Mouse (Mus musculus) heart, postnatal 10 days (tissue): ENCODE measurements around the gene Pfdn6. TPM values are rescaled to one million over a fixed set of nuclear protein-coding genes. Genes with fewer than 3 reads are reported as not detected.
"Not testable (repeated sequence)": the region's sequence is repeated elsewhere in the genome, so short reads cannot be mapped to it uniquely, and the experiment has no call there.

Experiments
- DNase-seq, 2 experiments: peaks; one replicate each; pipeline ENCODE4 v3.0.0; 2021
- intact Hi-C: fragments of 180-260 bp; cut with DNase I; formaldehyde crosslinking; loops from one replicate; pipeline ENCODE4 v1.15.1; 2025
- total RNA-seq, 2 experiments: library from RNA; stranded (reverse); gene quantifications; 2 replicates each; pipeline ENCODE4 v1.2.3; 2021

The Pfdn6 gene
- total RNA-seq: 10 to 100 TPM; 70.8 to 78.9 TPM

DNA sequence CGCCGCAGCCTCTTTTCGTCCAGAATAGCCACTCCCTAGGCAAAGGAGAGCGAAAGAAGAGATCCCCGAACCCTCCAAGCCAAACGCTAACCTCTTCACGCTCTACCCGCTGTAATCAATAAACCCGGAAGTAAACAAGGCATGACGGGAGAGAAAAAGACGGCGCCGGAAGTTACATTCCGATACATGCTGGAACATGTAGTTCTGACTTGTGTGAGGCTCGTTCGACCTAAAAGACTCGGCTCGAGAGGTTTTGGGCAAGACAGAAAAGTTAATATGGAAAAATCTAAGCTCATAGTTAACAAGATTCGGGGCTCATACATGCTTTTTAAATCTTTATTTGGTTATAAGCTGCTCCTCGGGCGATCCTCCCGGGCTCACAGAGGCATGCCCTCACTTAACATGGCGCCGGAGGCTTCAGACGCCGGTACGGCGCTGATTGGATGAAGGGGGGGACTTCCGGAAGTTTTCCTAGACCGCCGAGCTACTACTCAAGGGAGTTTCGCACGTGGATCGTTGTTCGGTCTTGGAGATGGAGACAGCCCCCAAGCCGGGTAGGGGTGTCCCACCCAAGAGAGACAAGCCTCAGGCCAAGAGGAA is at the start of gene Pfdn6, which contains the start of gene Wdr46:
Gene Pfdn6, minus strand, starts transcription at position 138 of the 600 bp plus-strand sequence.
Gene Wdr46, plus strand, starts transcription at position 455 of the 600 bp plus-strand sequence.
- intact Hi-C loops: no loop called here
- peak; percentile 91 to 93 for DNase-seq

DNA sequence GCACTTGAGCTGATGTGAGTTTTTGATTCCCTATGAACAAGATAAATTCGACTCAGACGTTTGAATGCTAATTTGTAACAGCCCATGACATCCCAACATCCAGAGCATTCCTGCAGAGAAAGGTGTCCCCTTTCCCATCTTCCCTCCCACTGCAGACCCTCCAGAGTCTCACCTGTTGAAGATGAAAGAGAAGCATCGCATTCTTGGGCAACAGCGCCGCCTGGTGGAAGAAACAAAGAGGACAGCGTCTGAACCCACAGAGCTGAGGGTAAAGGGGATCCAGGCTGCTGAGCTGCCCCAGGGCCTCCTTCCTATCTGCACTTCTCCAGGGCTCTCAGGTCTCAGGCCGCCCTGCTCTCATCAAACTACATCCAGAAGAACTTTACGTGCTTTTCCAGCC is 42.0 kb upstream of the Pfdn6 start:
- DNase-seq: peak; percentile 58 to 74
- intact Hi-C loops: loop anchor here (2.0 kb wide), 1 partner anchor 13 kb away; no protein-coding TSS in a partner anchor

DNA sequence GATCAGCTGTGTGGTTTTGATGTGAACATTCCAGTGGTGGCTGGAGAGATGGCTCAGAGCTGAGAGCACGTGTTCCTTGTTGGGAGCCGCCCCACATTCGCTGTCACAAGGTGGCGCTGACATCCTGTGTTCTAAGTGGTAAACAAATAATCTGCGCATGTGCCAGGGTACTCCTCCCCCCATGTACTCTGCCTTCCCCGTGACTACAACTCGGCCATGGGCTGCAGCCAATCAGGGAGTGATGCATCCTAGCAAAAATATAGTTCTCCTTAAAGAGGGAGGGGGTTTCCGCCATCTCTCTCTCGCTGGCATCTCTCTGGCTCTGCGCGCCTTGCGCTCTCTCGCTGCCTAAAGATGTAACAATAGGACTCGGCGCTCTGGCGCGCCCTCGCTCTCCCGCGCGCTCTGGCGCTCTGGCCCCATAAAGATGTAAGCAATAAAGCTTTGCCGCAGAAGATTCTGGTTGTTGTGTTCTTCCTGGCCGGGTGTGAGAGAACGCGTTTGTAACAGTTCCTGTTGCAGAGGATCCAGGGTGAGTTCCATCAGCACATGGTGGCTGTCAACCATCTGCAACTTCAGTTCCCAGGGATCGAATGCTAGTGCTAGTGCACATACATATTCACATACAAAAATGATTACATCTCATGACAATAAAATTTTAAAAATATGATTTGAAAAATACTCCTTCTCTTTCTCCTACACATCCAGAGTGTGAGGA is 41.2 kb upstream of the Pfdn6 start:
- peak; percentile 90 to 91 for DNase-seq
- intact Hi-C loops: not testable (repeated sequence)

DNA sequence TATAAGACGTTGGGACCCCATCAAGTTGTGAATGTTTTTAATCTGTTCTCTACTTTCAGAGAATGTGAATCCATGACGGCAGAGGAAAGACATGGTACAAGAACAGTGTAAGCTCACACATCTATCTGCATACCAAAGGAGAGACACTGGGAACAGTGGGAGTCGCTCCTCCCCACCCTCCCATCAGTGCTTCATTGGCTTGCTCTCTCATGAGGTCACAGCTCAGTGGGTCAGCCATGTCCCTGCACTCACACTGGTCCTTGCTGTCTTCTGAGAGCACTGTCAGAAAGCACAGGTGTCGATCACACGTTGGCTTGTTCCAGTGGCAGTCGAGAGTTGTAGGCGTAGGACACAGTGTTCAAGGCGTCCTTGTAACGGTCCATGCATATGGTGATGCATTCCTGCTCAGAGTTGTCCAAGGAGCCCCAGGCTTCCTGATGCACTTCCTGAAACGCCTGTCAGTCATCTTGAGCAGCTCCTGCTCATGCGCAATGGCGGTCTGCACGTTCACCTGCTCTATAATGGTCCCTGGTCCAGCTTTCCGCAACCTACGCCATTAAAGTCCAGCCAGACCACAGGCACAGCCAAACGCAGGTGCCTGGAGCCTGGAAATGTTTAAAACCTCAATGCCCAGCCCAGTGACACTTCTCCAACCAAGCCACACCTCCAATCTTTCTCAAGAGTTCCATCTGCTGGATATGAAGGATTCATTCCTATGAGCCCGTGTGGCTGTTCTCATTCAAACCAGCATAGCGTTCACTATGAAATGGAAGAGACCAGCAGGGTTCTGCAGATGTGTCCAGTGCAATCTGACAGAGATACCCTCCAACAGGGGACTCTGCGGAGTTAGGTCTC is 40.3 kb upstream of the Pfdn6 start:
- DNase-seq: no peak
- intact Hi-C loops: no loop called here

DNA sequence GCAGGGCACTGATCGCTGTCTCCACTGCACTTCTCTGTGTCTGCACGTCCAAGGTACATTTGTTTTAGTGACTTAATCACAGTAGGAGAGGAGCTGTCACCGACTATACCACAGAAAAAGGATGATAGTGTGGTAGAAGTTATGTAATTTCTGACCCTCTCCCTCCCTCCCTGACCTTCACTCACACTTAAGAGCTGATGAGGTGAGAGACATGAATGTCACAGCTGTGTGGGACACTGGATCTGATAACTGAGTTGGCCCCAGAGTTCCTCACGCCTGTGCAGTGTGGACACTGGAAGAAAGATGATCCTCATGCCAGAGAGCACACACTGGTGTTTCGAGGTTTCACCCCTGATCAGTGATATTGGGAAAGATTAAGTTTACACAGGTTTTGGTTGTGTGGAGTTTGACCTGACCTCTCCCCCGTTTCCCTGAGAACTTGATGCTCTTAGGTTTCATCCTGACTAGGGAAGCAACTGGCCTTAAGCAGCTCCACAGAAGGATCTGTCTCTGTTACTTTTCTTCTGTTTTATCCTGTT is 39.4 kb upstream of the Pfdn6 start:
- DNase-seq: no peak
- intact Hi-C loops: no loop called here

DNA sequence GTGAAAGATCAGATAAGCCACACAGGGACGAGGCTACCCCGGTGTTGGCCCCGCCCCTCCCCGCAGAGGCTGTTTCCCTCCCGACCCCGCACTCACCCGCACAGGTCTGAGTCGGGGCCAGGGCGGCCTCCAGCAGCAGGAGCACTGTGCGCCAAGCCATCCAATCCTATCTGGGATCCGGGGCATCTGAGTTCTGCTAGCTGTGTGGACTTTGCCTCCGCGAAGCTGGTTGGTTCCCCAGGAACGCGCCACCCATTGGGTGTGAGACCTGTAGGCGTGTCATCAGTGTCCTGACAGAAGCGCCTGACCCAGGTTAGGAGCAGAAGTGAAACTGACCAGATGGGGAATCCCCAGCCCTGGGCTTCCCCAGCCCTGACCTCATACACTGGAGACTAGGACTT is 38.5 kb upstream of the Pfdn6 start:
- intact Hi-C loops: no loop called here

DNA sequence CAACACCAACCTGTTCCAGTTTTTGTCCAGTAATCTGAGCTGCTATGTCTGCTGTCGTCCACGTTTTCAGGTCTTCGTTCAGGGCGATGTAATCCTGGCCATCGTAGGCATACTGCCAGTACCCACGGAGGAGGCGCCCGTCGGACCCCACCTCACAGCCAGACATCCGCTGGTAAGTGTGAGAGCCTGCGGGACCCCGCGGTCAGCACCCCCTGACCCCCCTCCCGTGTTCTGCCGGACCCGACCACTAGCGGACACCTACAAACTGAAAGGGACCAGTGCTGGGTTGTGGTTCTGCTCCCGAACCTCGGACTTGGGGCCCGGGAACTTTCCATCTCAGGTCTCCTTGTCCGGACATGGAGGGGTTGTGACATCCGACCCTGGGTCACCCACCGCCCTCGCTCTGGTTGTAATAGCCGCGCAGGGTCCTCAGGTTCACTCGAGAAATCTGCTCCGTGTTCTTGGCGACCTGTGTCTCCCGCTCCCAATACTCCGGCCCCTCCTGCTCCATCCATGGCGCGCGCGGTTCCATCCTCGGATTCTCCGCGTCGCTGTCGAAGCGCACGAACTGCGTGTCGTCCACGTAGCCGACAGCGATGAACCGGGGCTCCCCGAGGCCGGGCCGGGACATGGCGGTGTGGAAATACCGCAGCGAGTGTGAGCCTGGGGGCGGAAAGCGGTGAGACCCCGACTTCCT is 37.9 kb upstream of the Pfdn6 start:
- intact Hi-C loops: no loop called here
- no peak for DNase-seq

More for the DNA sequence above, 38.5 kb upstream of the Pfdn6 start:
- DNase-seq: peak; percentile 77 to 81

DNA sequence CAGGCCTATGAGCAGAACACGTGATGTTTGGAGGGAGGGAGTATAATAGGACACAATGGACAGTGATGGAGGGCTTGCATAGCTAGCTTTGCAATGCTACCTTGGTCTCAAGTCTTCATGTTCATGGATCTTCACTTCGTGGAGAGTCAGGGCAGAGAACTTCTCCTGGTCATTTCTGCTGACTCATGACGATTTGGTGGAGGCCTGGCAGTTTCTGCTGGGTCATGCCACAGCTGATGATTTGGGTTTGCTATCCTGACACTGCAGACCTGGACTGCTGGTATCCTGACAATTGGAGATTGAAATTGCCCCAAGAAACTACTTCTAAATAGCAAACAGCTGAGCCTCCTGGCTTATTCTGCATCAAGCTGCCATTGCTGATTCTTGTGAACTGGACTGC is 33.4 kb upstream of the Pfdn6 start:
- intact Hi-C loops: no loop called here
- no peak for DNase-seq

DNA sequence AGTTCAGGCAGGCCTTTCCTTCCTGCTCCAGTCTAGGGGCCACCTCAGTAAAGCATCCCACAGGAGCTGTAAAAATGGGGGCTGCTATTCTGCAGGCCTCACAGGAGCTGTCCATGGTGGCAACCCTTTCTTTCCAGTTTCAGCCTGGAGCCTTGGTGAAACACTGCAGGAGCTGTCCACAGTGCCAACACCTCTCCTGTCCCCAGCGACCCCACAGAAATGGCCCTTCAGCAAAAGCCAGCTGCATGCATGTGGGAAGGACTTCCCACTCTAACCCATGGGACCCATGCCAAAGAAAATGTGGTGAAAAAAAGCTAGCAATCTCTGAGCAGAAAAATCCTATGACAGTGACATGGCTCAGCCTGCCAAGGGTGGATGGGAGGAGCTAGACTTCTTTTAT is 32.5 kb upstream of the Pfdn6 start:
- intact Hi-C loops: no loop called here
- DNase-seq: peak; percentile 45 to 67

DNA sequence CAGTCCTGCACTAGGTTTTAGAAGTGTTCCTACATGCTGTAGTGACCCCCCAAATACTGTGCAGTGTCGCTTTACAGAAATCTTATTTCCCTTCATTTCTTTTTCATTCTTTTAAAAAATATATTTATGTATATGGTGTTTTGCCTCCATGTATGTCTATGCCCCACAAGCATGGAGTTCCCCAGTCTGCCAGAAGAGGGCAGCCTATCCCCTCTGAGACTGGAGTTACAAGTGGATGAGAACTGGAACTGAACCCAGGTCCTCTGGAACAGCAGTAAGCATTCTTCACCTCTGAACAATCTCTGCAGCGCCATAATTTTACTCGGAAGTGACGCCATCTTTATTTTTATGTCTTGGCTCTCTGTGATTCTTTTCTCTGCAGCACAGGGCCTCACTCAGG is 29.3 kb upstream of the Pfdn6 start:
- intact Hi-C loops: loop anchor here (2.0 kb wide), 1 partner anchor 13 kb away; no protein-coding TSS in a partner anchor
- DNase-seq: no peak

DNA sequence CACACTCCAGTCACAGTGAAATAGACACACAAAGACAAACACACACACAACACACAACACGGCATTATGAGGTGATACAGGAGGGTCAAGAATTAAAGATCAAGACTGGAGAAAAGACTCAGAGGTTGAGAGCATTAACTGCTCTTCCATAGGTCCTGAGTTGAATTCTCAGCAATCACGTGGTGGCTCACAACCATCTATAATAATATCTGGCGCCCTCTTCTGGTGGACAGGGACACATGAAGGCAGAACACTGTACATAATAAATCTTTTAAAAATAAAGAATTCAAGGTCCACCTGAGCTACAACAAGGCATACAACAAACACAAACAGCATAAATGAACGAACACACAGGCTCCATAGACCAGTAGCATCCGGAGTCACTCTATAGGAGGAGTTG is 28.8 kb upstream of the Pfdn6 start:
- intact Hi-C loops: loop anchor here (2.0 kb wide), 1 partner anchor 14 kb away; no protein-coding TSS in a partner anchor
- peak in 1 of 2 experiments; percentile 55 for DNase-seq

DNA sequence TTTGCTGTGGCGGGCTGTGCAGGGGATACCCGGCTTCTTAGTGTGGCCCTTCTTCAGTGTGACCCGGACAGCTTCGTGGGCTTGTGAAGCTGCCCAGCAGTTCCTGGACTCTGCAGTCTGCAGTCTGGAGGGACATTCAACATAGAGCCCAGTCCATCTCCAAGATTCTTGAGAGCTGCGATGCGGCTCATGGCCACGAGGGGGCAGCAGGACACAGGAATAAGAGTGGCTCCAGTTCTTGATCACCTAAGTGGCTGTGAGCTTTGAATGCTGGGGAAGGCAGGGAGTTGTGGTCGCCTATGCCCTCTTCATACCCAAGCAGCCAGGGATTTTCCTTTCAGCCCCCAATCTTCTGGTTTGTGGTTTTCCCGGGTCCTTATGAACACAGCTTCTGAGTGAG is 28.3 kb upstream of the Pfdn6 start:
- intact Hi-C loops: loop anchor here (2.0 kb wide), 1 partner anchor 14 kb away; no protein-coding TSS in a partner anchor
- DNase-seq: peak; percentile 80 to 86

DNA sequence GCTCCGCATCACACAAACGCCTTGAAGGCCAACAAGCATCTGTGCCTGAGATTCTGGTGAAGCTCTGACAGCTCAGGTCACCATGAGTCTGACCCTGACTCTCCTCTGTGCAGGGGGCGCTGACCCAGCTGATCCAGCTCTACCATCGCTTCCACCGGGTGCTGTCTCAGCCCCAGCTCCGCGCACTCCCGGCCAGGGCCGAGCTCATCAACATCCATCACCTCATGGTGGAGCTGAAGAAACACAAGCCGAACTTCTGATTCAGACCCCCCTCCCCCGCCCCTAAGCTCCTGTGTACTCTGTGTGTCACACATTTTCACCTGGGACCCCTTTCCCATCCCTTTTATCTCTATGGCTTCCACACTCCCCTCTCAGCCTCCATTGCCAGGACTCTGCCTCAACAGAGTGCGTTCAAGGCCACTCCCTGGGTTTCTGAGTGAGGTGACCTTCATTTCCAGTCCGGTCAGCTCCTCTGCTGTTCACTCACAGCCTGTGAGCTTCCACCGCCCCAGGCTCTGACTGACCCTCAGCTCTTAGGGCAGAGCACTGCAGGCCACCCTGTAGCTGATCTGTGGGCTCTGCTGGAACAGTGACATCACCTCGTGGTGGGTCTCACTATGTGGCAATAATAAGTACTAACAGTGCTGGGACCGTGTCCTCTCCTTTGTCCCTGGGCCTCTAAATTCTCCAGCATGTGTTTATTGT is 25.9 kb upstream of the Pfdn6 start:
- DNase-seq: no peak
- intact Hi-C loops: loop anchor here (1.0 kb wide), 1 partner anchor 1325 kb away; no protein-coding TSS in a partner anchor

DNA sequence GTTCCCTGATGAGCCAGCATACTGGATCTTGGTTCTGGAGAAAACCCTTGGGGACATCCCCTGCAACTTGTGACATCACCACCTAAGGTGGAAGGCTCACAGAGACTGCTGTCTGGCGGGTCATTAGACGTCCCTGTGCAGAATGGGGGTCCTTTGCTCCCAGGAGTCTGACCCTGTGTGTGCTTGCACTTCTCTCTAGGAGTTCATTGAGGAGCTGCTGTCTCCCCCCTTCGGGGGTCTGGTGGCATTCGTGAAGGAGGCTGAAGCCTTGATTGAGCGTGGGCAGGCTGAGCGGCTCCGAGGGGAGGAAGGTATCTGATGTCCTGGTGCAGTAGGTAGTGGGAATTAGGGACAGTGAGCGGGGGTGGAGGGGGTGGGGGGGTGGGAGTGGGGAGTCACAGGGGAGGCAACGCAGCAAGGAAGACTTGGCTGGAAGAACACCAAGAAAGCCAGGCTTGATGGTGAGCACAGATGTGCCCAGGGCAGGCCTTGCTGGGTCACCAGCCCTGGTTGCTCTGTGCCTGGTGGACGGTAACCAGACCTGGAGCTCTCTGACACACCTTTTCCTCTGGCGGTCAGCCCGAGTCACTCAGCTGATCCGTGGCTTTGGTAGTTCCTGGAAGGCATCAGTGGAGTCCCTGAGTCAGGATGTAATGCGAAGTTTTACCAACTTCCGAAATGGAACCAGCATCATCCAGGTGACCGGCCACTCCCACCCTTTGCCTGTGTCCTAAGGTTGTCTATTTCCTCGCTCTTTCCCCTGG is 25.1 kb upstream of the Pfdn6 start:
- intact Hi-C loops: loop anchor here (1.0 kb wide), 1 partner anchor 1326 kb away; no protein-coding TSS in a partner anchor

DNA sequence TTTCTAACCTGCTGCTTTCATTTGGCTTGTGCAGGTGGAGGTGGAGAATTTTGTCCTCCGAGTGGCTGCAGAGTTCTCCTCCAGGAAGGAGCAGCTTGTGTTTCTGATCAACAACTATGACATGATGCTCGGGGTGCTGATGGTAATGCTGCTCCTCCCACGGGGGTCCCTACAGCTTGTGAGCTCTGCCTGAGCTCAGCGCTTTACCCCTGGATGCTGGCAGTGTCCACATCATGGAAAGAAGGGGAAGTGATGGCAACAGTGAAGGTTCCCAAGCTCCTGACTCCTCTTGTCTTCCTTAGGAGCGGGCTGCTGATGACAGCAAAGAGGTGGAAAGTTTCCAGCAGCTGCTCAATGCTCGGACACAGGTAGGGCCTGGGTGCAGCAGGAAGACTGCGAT is 22.7 kb upstream of the Pfdn6 start:
- intact Hi-C loops: no loop called here
- DNase-seq: no peak

More for the DNA sequence above, 25.1 kb upstream of the Pfdn6 start:
- no peak for DNase-seq

DNA sequence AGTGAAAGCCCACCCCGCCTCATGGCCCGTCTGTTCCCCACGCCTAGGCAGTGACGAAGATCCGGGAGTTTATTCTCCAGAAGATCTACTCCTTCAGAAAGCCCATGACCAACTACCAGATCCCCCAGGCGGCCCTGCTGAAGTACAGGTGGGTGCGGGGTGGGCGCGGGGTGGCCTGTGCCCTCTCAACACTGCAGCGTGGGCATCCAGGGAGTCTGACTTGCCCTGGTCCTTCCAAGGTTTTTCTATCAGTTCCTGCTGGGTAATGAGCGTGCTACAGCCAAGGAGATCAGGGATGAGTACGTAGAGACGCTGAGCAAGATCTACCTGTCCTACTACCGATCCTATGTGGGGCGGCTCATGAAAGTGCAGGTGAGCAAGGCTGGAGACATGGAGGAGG is 19.8 kb upstream of the Pfdn6 start:
- intact Hi-C loops: no loop called here
- no peak for DNase-seq

DNA sequence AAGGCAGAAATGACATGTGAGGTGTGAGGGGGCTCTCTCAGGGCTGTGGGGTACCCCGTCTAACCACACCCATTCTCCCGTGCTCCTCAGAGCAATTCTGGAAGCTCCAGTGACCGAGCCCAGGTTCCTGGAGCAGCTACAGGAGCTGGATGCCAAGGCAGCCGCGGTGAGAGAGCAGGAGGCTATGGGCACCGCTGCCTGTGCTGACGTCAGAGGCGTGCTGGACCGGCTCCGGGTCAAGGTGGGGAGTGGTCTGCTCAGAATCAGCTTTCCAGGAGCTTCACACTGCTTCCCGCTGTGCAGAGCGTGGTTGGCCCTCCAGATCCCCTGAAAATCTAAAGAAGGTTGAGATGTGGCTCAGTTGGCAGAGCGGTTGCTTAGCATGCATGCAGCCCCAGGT is 19.0 kb upstream of the Pfdn6 start:
- DNase-seq: no peak
- intact Hi-C loops: no loop called here

DNA sequence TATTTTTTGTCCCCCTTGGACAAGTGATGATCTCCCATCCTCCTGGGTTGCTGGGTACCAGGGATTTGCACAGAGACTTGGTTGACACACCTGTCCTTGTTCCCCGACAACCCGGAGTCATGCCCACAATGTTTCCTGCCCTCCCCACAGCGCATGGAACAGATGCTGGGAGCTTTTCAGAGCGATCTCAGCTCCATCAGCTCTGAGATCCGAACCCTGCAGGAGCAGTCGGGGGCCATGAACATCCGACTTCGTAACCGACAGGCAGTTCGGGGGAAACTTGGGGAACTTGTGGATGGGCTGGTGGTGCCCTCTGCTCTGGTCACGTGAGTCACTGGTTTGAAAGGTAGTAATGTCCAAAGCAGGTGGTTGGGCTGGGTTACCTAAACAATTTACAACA is 18.3 kb upstream of the Pfdn6 start:
- intact Hi-C loops: no loop called here
- no peak for DNase-seq

DNA sequence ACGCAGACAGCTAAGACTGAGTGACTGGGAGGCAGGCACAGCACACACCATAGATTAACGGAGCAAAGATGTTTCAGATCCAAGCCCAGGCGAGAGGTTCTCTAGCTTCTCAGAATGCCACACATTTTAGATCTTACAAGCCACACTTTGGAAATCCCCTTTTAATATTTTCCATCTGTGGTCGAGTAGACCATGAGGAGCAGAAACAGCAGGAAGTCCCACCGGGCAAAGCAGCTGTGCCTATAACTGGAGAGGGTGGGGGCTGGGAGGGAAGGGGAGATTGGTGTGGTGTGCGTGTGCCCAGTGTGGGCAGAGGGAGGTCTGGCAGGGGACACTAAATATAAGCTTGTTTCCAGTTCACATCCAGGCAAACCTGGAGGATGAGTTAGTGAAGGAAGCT is 17.4 kb upstream of the Pfdn6 start:
- DNase-seq: no peak
- intact Hi-C loops: no loop called here
